Mouse (Mus musculus) midbrain, embryonic 11.5 days (tissue): ENCODE measurements around the gene Cdk8. TPM values are rescaled to one million over a fixed set of nuclear protein-coding genes. Genes with fewer than 3 reads are reported as not detected.

ENCODE experiments used
- ATAC-seq: fragments of 200-750 bp; cut with Nextera tagmentation; 2 replicates; pipeline ENCODE4 v1.8.0; 2017; ENCODE audit warnings: moderate TSS enrichment, moderate library complexity; ENCODE audit not compliant: low FRiP score
- DNase-seq: peaks from one replicate; pipeline ENCODE4 v3.0.0; 2015; ENCODE audit warnings: low spot score; ENCODE audit errors: missing footprints
- H3K27ac ChIP-seq: fragments of 300-500 bp; sonication (generic); 2 replicates; pipeline ENCODE4 v1.5.1; 2014; ENCODE audit warnings: low read depth, low read length
- H3K27me3 ChIP-seq: fragments of 300-500 bp; sonication (generic); 2 replicates; pipeline ENCODE4 v1.6.1; 2014; ENCODE audit warnings: mild to moderate bottlenecking, low read length, moderate library complexity, mixed read lengths; ENCODE audit not compliant: control insufficient read depth, insufficient read depth
- H3K36me3 ChIP-seq: fragments of 300-500 bp; sonication (generic); 2 replicates; pipeline ENCODE4 v1.6.1; 2014; ENCODE audit warnings: mild to moderate bottlenecking, low read length, moderate library complexity, mixed read lengths; ENCODE audit not compliant: control insufficient read depth, insufficient read depth
- H3K4me1 ChIP-seq: fragments of 300-500 bp; sonication (generic); 2 replicates; pipeline ENCODE4 v1.6.1; 2014; ENCODE audit warnings: low read length; ENCODE audit not compliant: control insufficient read depth, insufficient read depth
- H3K4me2 ChIP-seq: fragments of 300-500 bp; sonication (generic); 2 replicates; pipeline ENCODE4 v1.6.1; 2014; ENCODE audit warnings: mild to moderate bottlenecking, moderate library complexity
- H3K4me3 ChIP-seq: fragments of 300-500 bp; sonication (generic); 2 replicates; pipeline ENCODE4 v1.5.1; 2014; ENCODE audit warnings: low read depth, low read length
- H3K9ac ChIP-seq: fragments of 300-500 bp; sonication (generic); 2 replicates; pipeline ENCODE4 v1.6.1; 2014; ENCODE audit warnings: low read length
- H3K9me3 ChIP-seq: fragments of 300-500 bp; sonication (generic); 2 replicates; pipeline ENCODE4 v1.6.1; 2016; ENCODE audit warnings: low read length; ENCODE audit not compliant: control insufficient read depth
- whole genome bisulfite sequencing: fragments of 180-500 bp; shearing (Covaris S2); extraction: QIAGEN DNeasy Blood & Tissue Kit; methylation state at CpG from one replicate; pipeline ENCODE4 v1.1.7; 2014; 5-methylcytosine and 5-hydroxymethylcytosine counted together
- polyA plus RNA-seq: library from polyadenylated mRNA; unstranded; fragments of >200 nt; fragmentation: Nextera tagmentation; extraction: Ambion mirVana; gene quantifications from 2 replicates; pipeline ENCODE4 v1.2.1, GENCODE M21; 2014

Cdk8 gene
- polyA plus RNA-seq, 1 experiment from 2014 or later = 39.2 TPM

DNA sequence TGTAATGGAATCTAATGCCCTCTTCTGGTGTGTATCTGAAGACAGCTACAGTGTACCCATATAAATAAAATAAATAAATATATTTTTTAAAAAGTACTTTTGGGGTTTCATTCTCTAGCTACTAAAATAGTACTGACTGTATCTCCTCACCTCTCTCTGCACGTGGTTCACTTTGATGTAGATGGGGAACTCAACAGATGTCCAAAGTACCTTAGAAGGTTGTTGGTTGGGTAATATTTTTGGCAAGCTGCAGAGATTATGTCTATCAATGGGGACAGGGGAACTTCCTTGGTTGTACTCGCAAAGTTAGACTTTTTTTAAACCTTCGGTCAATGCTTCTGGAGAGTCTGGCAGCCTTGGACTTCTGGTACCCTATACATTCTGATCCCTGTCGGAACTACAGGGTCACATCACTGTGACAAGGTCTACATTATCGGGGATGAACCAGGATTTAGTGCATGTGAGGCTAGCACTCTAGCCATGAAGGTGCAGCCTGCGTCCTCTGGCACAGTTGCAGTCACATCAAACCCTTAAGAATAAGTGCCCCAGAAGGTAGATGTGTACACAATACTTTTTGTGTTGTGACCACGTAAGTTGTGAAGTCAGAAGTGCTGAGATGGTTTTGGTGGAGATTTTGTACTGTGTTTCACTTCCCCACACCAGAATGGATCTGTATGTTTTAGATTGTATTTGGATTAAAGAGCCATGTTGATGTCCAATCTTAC, 14.8 kb downstream of the Cdk8 start:
- Histone ChIP-seq H3K27me3 (no peaks in the 10 kb centered on the region), H3K4me2 (no peak overlapping the region), H3K9me3 (no peaks in the 10 kb centered on the region), H3K4me3 (no peak overlapping the region), H3K4me1 (no peaks in the 10 kb centered on the region; the same call in 1 of the 2 replicates), H3K27ac (no peak overlapping the region), H3K9ac (no peak overlapping the region), H3K36me3 (no peaks in the 10 kb centered on the region)
- DNase-seq = no peak
- WGBS = 95% methylated on average over 7 of the region's 7 CpGs
- no peak for ATAC-seq

DNA sequence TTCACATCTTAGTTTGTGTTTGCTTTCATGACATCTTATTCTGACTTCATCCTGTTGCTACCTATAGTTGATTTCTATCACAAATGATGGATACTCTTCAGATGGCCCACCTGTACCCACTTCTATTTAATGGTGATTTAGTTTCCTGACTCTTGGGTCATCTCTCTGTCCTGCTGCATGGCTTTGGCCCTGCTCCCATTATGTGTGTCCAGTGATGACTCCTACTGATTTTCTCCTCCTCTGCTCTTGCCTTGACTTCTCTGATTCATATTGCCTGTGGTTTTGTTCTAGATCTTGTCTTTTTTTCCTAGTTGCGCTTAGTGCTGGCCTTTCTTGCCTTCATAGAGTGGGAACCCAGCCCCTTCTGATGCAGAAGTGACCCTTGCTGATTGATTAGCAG, 15.4 kb downstream of the Cdk8 start:
- H3K9ac ChIP-seq = no peak overlapping the region
- H3K27me3 ChIP-seq = no peaks in the 10 kb centered on the region
- no peak overlapping the region for H3K4me3 ChIP-seq
- H3K4me1 ChIP-seq = no peaks in the 10 kb centered on the region; the same call in 1 of the 2 replicates
- no peak overlapping the region for H3K27ac ChIP-seq
- H3K36me3 ChIP-seq = no peaks in the 10 kb centered on the region
- no peak overlapping the region for H3K4me2 ChIP-seq
- DNase-seq (no peak), ATAC-seq (no peak)
- no peaks in the 10 kb centered on the region for H3K9me3 ChIP-seq
- 100% methylated on average over 1 of the region's 1 CpGs for WGBS

GRCm38 (mm10) chr5:146247709-146248108, 16.7 kb downstream of the Cdk8 start:
- Histone ChIP-seq H3K4me1 (no peaks in the 10 kb centered on the region; the same call in 1 of the 2 replicates), H3K9me3 (no peaks in the 10 kb centered on the region), H3K27me3 (no peaks in the 10 kb centered on the region), H3K27ac (no peak overlapping the region), H3K4me2 (no peak overlapping the region), H3K9ac (no peak overlapping the region), H3K36me3 (no peaks in the 10 kb centered on the region), H3K4me3 (no peak overlapping the region)
- ATAC-seq = no peak
- DNase-seq = no peak
- WGBS = 31% methylated on average over 5 of the region's 5 CpGs

DNA sequence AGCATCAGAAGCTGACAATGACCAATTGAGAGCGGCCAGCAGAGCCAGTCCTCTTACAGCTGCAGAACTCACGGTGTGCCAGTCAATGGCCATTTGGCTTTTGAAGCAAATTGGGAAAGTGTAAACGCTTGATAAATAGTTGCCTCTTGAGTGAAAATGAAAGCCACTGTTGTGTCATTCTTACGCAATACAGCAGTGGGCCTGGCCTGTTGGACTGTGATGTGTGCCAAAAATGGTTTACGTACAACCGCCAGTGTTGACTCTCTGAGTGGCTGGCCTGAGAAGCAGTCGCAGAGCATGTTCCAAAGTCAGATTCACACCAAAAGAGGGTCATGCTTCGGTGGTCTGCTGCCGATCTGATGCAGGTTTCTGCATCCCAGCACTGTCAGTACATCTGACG, 17.7 kb downstream of the Cdk8 start:
- Histone ChIP-seq H3K9me3 (no peaks in the 10 kb centered on the region), H3K4me3 (no peak overlapping the region), H3K9ac (no peak overlapping the region), H3K4me2 (no peak overlapping the region), H3K27me3 (no peaks in the 10 kb centered on the region), H3K4me1 (no peaks in the 10 kb centered on the region; the same call in 1 of the 2 replicates), H3K36me3 (no peaks in the 10 kb centered on the region), H3K27ac (no peak overlapping the region)
- ATAC-seq (no peak), DNase-seq (no peak)
- WGBS = 89% methylated on average over 10 of the region's 10 CpGs

- Histone ChIP-seq H3K4me1 (no peaks in the 10 kb centered on the region; the same call in 1 of the 2 replicates), H3K27ac (no peak overlapping the region), H3K9ac (no peak overlapping the region), H3K36me3 (no peaks in the 10 kb centered on the region), H3K9me3 (no peaks in the 10 kb centered on the region), H3K4me3 (no peak overlapping the region), H3K4me2 (no peak overlapping the region), H3K27me3 (no peaks in the 10 kb centered on the region)
- ATAC-seq (no peak), DNase-seq (no peak)
- 93% methylated on average over 12 of the region's 12 CpGs for WGBS
Measured at GRCm38 (mm10) chr5:146250369-146251075, 19.5 kb downstream of the Cdk8 start.

- Histone ChIP-seq H3K27ac (no peak overlapping the region), H3K27me3 (no peaks in the 10 kb centered on the region), H3K36me3 (no peaks in the 10 kb centered on the region), H3K9me3 (no peaks in the 10 kb centered on the region), H3K4me1 (no peaks in the 10 kb centered on the region; the same call in 1 of the 2 replicates), H3K4me3 (no peak overlapping the region), H3K4me2 (no peak overlapping the region), H3K9ac (no peak overlapping the region)
- 87% methylated on average over 5 of the region's 5 CpGs for WGBS
- no peak for DNase-seq
- no peak for ATAC-seq
Measured at GRCm38 (mm10) chr5:146251663-146252429, 20.8 kb downstream of the Cdk8 start.

DNA sequence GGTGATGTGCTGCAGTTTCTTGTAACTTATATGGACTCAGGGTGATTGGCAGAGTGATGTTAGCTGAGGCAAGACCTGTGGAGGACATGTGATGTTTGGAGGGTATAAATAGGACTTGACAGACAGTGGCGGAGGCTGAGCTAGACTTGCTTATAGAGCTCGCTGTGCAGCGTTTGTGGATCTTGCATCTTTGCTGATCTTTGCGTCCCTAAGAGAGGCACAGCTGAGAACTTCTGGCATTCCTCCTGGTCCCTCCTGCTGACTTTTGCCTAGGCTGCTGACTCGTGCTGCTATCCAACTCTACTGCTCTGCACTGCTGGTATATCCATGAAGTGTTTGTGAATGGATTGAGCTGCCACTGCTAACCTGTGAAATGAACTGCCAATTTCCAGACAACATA, 22.6 kb downstream of the Cdk8 start:
- DNase-seq = no peak
- no peak overlapping the region for H3K4me2 ChIP-seq
- no peak overlapping the region for H3K9ac ChIP-seq
- H3K4me1 ChIP-seq = no peaks in the 10 kb centered on the region
- 74% methylated on average over 5 of the region's 5 CpGs for WGBS
- no peaks in the 10 kb centered on the region for H3K27me3 ChIP-seq
- H3K4me3 ChIP-seq = no peak overlapping the region
- no peaks in the 10 kb centered on the region; the same call in 1 of the 2 replicates for H3K36me3 ChIP-seq
- ATAC-seq = no peak
- H3K9me3 ChIP-seq = no peaks in the 10 kb centered on the region
- H3K27ac ChIP-seq = no peak overlapping the region

GRCm38 (mm10) chr5:146260003-146260402, 29.0 kb downstream of the Cdk8 start:
- Histone ChIP-seq H3K4me1 (no peaks in the 10 kb centered on the region), H3K27me3 (no peaks in the 10 kb centered on the region), H3K4me3 (no peak overlapping the region), H3K27ac (no peak overlapping the region), H3K36me3 (peaks cover 3% of the 10 kb centered on the region; the same call in 1 of the 2 replicates), H3K9me3 (no peaks in the 10 kb centered on the region), H3K4me2 (no peak overlapping the region), H3K9ac (no peak overlapping the region)
- WGBS = 56% methylated on average over 9 of the region's 9 CpGs
- no peak for ATAC-seq
- no peak for DNase-seq
